Mouse (Mus musculus) liver, embryonic 12.5 days (tissue): Measurements from ENCODE around the gene F2rl2. TPM values are rescaled to one million over a fixed set of nuclear protein-coding genes. Genes with fewer than 3 reads are reported as not detected.

ENCODE experiments used
- ATAC-seq: fragments of 200-750 bp; cut with Nextera tagmentation; 2 replicates; pipeline ENCODE4 v1.8.0; 2017; ENCODE audit warnings: moderate number of reproducible peaks, mild to moderate bottlenecking, moderate library complexity
- H3K27ac ChIP-seq: fragments of 300-500 bp; sonication (generic); 2 replicates; pipeline ENCODE4 v1.5.1; 2016; ENCODE audit warnings: mild to moderate bottlenecking
- H3K27me3 ChIP-seq: fragments of 300-500 bp; sonication (generic); replicated peaks from 2 replicates; pipeline ENCODE4 v1.6.1; 2016; ENCODE audit warnings: mild to moderate bottlenecking, moderate library complexity
- H3K36me3 ChIP-seq: fragments of 300-500 bp; sonication (generic); 2 replicates; pipeline ENCODE4 v1.6.1; 2016; ENCODE audit warnings: mild to moderate bottlenecking, moderate library complexity
- H3K4me1 ChIP-seq: fragments of 300-500 bp; sonication (generic); 2 replicates; pipeline ENCODE4 v1.6.1; 2016
- H3K4me2 ChIP-seq: fragments of 300-500 bp; sonication (generic); 2 replicates; pipeline ENCODE4 v1.6.1; 2016; ENCODE audit warnings: mild to moderate bottlenecking, moderate library complexity
- H3K4me3 ChIP-seq: fragments of 300-500 bp; sonication (generic); 2 replicates; pipeline ENCODE4 v1.5.1; 2016; ENCODE audit warnings: mild to moderate bottlenecking, moderate library complexity
- H3K9ac ChIP-seq: fragments of 300-500 bp; sonication (generic); 2 replicates; pipeline ENCODE4 v1.6.1; 2016; ENCODE audit warnings: mild to moderate bottlenecking, moderate library complexity
- H3K9me3 ChIP-seq: fragments of 300-500 bp; sonication (generic); replicated peaks from 2 replicates; pipeline ENCODE4 v1.6.1; 2016; ENCODE audit warnings: mild to moderate bottlenecking, moderate library complexity
- WGBS: fragments of 180-500 bp; shearing (Covaris S2); methylation state at CpG from one replicate; pipeline ENCODE4 v1.1.7; 2016; ENCODE audit not compliant: insufficient replicate concordance; 5-methylcytosine and 5-hydroxymethylcytosine counted together
- polyA plus RNA-seq: library from polyadenylated mRNA; unstranded; fragments of >200 nt; fragmentation: Nextera tagmentation; extraction: Ambion mirVana; gene quantifications from 2 replicates; pipeline ENCODE4 v1.2.1, GENCODE M21; 2016

The F2rl2 gene
- polyA plus RNA-seq, 1 experiment from 2014 or later, result 23.5 TPM

GRCm38 (mm10) chr13:95705589-95705988 lies 8.9 kb downstream of the F2rl2 start:
- no peaks in the 10 kb centered on the region for H3K4me1 ChIP-seq
- H3K4me3 ChIP-seq, result no peak overlapping the region
- no peak overlapping the region for H3K9ac ChIP-seq
- H3K4me2 ChIP-seq, result no peak overlapping the region
- 87% methylated on average over 6 of the region's 6 CpGs for WGBS
- no peak overlapping the region for H3K27ac ChIP-seq
- no peaks in the 10 kb centered on the region for H3K27me3 ChIP-seq
- no peak for ATAC-seq
- no peaks in the 10 kb centered on the region for H3K9me3 ChIP-seq
- H3K36me3 ChIP-seq, result peaks cover 21% of the 10 kb centered on the region

GRCm38 (mm10) chr13:95712054-95712453 lies 15.4 kb downstream of the F2rl2 start:
- Histone ChIP-seq H3K4me2 (no peak overlapping the region), H3K4me3 (no peak overlapping the region), H3K36me3 (peaks cover 12% of the 10 kb centered on the region; the same call in 1 of the 2 replicates), H3K9ac (no peak overlapping the region), H3K27ac (no peak overlapping the region), H3K27me3 (no peaks in the 10 kb centered on the region), H3K9me3 (no peaks in the 10 kb centered on the region), H3K4me1 (peaks cover 10% of the 10 kb centered on the region; the same call in 1 of the 2 replicates)
- ATAC-seq, result no peak

- Histone ChIP-seq H3K4me2 (no peak overlapping the region), H3K27me3 (no peaks in the 10 kb centered on the region), H3K4me1 (peaks cover 10% of the 10 kb centered on the region; the same call in 1 of the 2 replicates), H3K9ac (no peak overlapping the region), H3K36me3 (0 out of 2 replicates have a peak, but pooled peaks cover 8% of the 10 kb centered on the region), H3K4me3 (no peak overlapping the region), H3K9me3 (no peaks in the 10 kb centered on the region), H3K27ac (peak overlapping the region; percentile 34; the same call in 1 of the 2 replicates)
- 0 out of 2 replicates have a peak, but pooled peaks have one; percentile 44 for ATAC-seq
- WGBS, result 65% methylated on average over 9 of the region's 9 CpGs
Measured at GRCm38 (mm10) chr13:95712570-95713268, 16.1 kb downstream of the F2rl2 start.

- H3K27ac ChIP-seq, result no peak overlapping the region
- 0 out of 2 replicates have a peak, but pooled peaks cover 5% of the 10 kb centered on the region for H3K36me3 ChIP-seq
- H3K4me3 ChIP-seq, result no peak overlapping the region
- H3K9me3 ChIP-seq, result no peaks in the 10 kb centered on the region
- H3K27me3 ChIP-seq, result no peaks in the 10 kb centered on the region
- no peak for ATAC-seq
- H3K4me1 ChIP-seq, result peaks cover 13% of the 10 kb centered on the region
- no peak overlapping the region for H3K4me2 ChIP-seq
- H3K9ac ChIP-seq, result no peak overlapping the region
- WGBS, result 54% methylated on average over 3 of the region's 3 CpGs
Measured at GRCm38 (mm10) chr13:95714271-95714975, 17.8 kb downstream of the F2rl2 start.

GRCm38 (mm10) chr13:95715356-95715755 lies 18.7 kb downstream of the F2rl2 start:
- H3K9me3 ChIP-seq, result no peaks in the 10 kb centered on the region
- no peak overlapping the region for H3K27ac ChIP-seq
- 0 out of 2 replicates have a peak, but pooled peaks cover 5% of the 10 kb centered on the region for H3K36me3 ChIP-seq
- no peak overlapping the region for H3K4me3 ChIP-seq
- no peak for ATAC-seq
- H3K27me3 ChIP-seq, result no peaks in the 10 kb centered on the region
- no peak overlapping the region for H3K9ac ChIP-seq
- WGBS, result 56% methylated on average over 4 of the region's 4 CpGs
- H3K4me1 ChIP-seq, result peaks cover 23% of the 10 kb centered on the region
- no peak overlapping the region for H3K4me2 ChIP-seq

- Histone ChIP-seq H3K27ac (no peak overlapping the region), H3K9me3 (no peaks in the 10 kb centered on the region), H3K4me1 (peaks cover 22% of the 10 kb centered on the region), H3K27me3 (no peaks in the 10 kb centered on the region), H3K9ac (no peak overlapping the region), H3K4me3 (0 out of 2 replicates have a peak overlapping the region, but pooled peaks have one; percentile 8), H3K36me3 (peaks cover 20% of the 10 kb centered on the region), H3K4me2 (peak overlapping the region; percentile 52)
- 50% methylated on average over 14 of the region's 14 CpGs for WGBS
- ATAC-seq, result peak; percentile 85
Measured at GRCm38 (mm10) chr13:95719320-95720232, 22.9 kb downstream of the F2rl2 start.

- WGBS, result 70% methylated on average over 4 of the region's 4 CpGs
- ATAC-seq, result no peak
Measured at GRCm38 (mm10) chr13:95730491-95730890, 33.8 kb downstream of the F2rl2 start.

GRCm38 (mm10) chr13:95739651-95740050 lies 43.0 kb downstream of the F2rl2 start:
- Histone ChIP-seq H3K4me3 (no peak overlapping the region), H3K27ac (no peak overlapping the region), H3K36me3 (no peaks in the 10 kb centered on the region), H3K4me1 (no peaks in the 10 kb centered on the region; the same call in 1 of the 2 replicates), H3K9ac (no peak overlapping the region), H3K27me3 (no peaks in the 10 kb centered on the region), H3K4me2 (no peak overlapping the region), H3K9me3 (no peaks in the 10 kb centered on the region)
- ATAC-seq, result no peak
- 72% methylated on average over 5 of the region's 5 CpGs for WGBS

More at GRCm38 (mm10) chr13:95730491-95730890, 33.8 kb downstream of the F2rl2 start:
- peaks cover 7% of the 10 kb centered on the region for H3K4me1 ChIP-seq
- no peak overlapping the region for H3K4me3 ChIP-seq
- no peak overlapping the region for H3K4me2 ChIP-seq
- no peak overlapping the region for H3K9ac ChIP-seq
- H3K27me3 ChIP-seq, result no peaks in the 10 kb centered on the region
- peaks cover 7% of the 10 kb centered on the region for H3K36me3 ChIP-seq
- no peak overlapping the region for H3K27ac ChIP-seq
- H3K9me3 ChIP-seq, result no peaks in the 10 kb centered on the region

GRCm38 (mm10) chr13:95741813-95742689 lies 45.4 kb downstream of the F2rl2 start:
- no peak for ATAC-seq
- Histone ChIP-seq H3K4me3 (no peak overlapping the region), H3K9ac (no peak overlapping the region), H3K27me3 (no peaks in the 10 kb centered on the region), H3K27ac (no peak overlapping the region), H3K36me3 (no peaks in the 10 kb centered on the region), H3K9me3 (no peaks in the 10 kb centered on the region), H3K4me2 (no peak overlapping the region), H3K4me1 (no peaks in the 10 kb centered on the region; the same call in 1 of the 2 replicates)
- 79% methylated on average over 11 of the region's 11 CpGs for WGBS

GRCm38 (mm10) chr13:95742881-95743466 lies 46.3 kb downstream of the F2rl2 start:
- 78% methylated on average over 9 of the region's 9 CpGs for WGBS
- no peak for ATAC-seq

More at GRCm38 (mm10) chr13:95742881-95743466, 46.3 kb downstream of the F2rl2 start:
- Histone ChIP-seq H3K27me3 (no peaks in the 10 kb centered on the region), H3K9me3 (no peaks in the 10 kb centered on the region), H3K27ac (no peak overlapping the region), H3K4me3 (no peak overlapping the region), H3K36me3 (no peaks in the 10 kb centered on the region), H3K4me2 (no peak overlapping the region), H3K4me1 (no peaks in the 10 kb centered on the region; the same call in 1 of the 2 replicates), H3K9ac (no peak overlapping the region)
